Mouse (Mus musculus): ENCODE data around the gene Gm49450. TPM values are rescaled to one million over a fixed set of nuclear protein-coding genes. Genes with fewer than 3 reads are reported as not detected.
A peak's percentile ranks its signal among the peaks of the same experiment; 100 is the strongest.

The Gm49450 gene
- polyA plus RNA-seq, 1 experiment from 2014 or later = not detected

DNA sequence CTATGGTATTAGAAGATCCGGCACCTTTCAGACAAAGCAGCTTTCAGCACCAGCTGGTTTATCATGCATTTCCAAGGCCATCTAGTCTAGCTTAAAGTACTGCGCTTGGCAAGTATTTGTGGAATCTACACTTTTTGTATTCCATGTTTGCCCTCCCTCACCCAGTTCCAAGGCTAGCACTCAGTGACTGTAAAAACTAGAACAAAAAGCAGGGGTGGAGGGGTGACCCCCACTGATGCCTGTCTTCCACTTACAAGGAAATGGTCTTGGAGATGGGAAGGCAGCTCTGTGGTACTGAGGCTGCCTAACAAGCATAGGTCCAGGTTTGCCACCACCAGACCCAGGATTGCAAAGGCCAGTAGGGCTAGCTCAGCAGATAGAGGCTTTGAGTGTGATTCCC is 50.8 kb downstream of the Gm49450 start:
- peaks cover 33% of the 10 kb centered on the region for H3K27me3 ChIP-seq
- no peak for ATAC-seq (ENCODE audit: insufficient number of reproducible peaks, low FRiP score, low TSS enrichment, low read depth)
- no peak overlapping the region for H3K4me2 ChIP-seq
- H3K36me3 ChIP-seq = peaks cover 43% of the 10 kb centered on the region
- H3K27ac ChIP-seq = no peak overlapping the region
- H3K4me1 ChIP-seq = peaks cover 11% of the 10 kb centered on the region
- no peaks in the 10 kb centered on the region for H3K9me3 ChIP-seq
- H3K9ac ChIP-seq = no peak overlapping the region
- H3K4me3 ChIP-seq = no peak overlapping the region
- 90% methylated on average over 2 of the region's 2 CpGs for WGBS

DNA sequence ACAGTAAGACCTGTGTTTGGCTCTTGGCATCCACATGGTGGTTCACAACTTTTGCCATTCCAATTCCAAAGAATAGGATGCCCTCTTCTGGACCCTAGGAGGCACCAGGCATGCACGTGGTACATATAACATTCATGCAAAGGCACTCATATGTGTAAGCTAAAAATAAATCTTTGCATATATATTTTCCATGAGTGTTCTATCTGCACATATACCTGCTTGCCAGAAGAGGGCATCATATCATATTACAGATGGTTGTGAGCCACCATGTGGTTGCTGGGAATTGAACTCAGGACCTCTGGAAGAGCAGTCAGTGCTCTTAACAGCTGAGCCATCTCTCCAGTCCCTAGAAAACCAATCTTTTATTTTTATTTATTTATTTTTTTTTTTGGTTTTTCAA is 51.8 kb downstream of the Gm49450 start:
- H3K36me3 ChIP-seq = peaks cover 34% of the 10 kb centered on the region
- no peak for ATAC-seq (ENCODE audit: insufficient number of reproducible peaks, low FRiP score, low TSS enrichment, low read depth)
- no peak overlapping the region for H3K4me3 ChIP-seq
- no peak overlapping the region for H3K27ac ChIP-seq
- H3K9ac ChIP-seq = no peak overlapping the region
- peaks cover 44% of the 10 kb centered on the region for H3K27me3 ChIP-seq
- H3K4me2 ChIP-seq = no peak overlapping the region
- 69% methylated on average over 1 of the region's 1 CpGs for whole genome bisulfite sequencing
- no peaks in the 10 kb centered on the region for H3K9me3 ChIP-seq
- peaks cover 16% of the 10 kb centered on the region for H3K4me1 ChIP-seq

DNA sequence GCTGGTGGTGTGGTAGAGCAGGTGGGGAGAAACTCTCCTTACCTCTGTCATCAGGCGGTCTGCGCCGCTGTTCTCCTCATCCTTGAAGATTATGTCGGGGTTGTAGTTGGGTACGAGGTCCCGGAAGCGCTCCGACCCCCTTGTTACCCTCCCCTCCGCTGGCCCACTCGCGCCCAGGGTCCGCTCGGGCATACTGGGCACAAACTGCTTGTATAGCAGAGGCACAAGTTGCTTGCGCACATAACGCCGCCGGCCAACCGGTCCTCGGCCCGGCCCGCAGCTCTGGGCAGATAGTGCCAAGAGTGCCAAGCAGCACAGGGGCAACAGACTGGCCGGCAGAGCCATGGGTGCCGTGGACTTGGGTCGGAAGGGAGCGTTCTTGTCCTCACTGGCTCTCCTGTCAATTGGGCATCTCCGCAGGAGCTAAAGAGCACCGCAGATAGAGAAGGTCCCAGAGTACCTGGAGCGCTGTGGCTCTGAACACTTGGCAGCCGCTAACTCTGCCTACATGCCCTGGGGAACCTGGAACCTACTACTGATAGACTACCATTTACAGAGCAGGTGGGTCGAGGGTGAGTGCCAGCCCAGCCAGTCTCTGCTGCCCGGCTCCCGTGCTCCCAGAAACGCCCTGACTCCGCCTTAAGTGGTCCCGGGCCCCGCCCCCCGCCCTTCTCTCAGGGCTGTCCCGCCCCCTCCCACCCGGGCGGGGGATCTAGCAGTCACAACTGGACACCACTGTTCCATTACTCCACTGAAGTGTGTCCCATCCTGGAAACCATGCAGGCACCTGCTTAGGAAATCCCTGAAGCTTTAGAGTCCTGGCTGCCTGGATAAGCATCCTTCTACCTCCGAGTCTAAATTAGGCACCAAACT is 55.2 kb downstream of the Gm49450 start, which contains the start of gene Dhh:
Gene Dhh (minus strand): TSS at position 613 of the 873 bp plus-strand sequence.
- Histone ChIP-seq H3K4me3 (peak within 1 kb of the TSS; percentile 25), H3K4me1 (peaks cover 46% of the 10 kb centered on the region), H3K9me3 (no peaks in the 10 kb centered on the region), H3K27me3 (peaks cover 78% of the 10 kb centered on the region), H3K9ac (no peak within 1 kb of the TSS; the same call in 1 of the 2 replicates), H3K27ac (no peak within 1 kb of the TSS), H3K4me2 (peak within 1 kb of the TSS; percentile 37), H3K36me3 (peaks cover 4% of the 10 kb centered on the region)
- 2% methylated on average over 41 of the region's 41 CpGs for WGBS
- ATAC-seq (ENCODE audit: insufficient number of reproducible peaks, low FRiP score, low TSS enrichment, low read depth) = no peak

DNA sequence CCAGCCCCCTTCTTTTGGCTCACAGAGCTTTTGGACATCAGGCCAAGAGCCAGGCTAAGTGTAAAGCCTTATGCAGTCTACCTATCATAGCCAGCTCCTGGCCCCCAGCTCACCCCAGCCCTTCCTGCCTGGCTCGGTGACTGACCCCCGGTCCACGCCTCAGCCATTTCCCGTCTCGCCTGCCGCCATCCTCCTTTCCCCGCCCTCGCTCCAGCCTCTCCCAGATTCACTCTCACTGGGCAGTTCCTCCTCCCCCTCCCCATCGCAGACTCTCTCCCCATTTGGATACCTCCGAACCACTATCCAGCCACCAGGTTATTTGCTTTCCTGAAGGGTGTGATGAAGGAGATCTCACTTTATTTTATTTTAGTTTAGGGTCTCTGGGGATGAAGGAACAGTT is 55.9 kb downstream of the Gm49450 start:
- Histone ChIP-seq H3K4me2 (peak overlapping the region; percentile 37; the same call in 1 of the 2 replicates), H3K4me3 (peak overlapping the region; percentile 25), H3K27me3 (peaks cover 82% of the 10 kb centered on the region), H3K27ac (no peak overlapping the region), H3K4me1 (peaks cover 46% of the 10 kb centered on the region), H3K9ac (no peak overlapping the region), H3K36me3 (no peaks in the 10 kb centered on the region), H3K9me3 (no peaks in the 10 kb centered on the region)
- no peak for ATAC-seq (ENCODE audit: insufficient number of reproducible peaks, low FRiP score, low TSS enrichment, low read depth)
- WGBS = 4% methylated on average over 10 of the region's 10 CpGs

DNA sequence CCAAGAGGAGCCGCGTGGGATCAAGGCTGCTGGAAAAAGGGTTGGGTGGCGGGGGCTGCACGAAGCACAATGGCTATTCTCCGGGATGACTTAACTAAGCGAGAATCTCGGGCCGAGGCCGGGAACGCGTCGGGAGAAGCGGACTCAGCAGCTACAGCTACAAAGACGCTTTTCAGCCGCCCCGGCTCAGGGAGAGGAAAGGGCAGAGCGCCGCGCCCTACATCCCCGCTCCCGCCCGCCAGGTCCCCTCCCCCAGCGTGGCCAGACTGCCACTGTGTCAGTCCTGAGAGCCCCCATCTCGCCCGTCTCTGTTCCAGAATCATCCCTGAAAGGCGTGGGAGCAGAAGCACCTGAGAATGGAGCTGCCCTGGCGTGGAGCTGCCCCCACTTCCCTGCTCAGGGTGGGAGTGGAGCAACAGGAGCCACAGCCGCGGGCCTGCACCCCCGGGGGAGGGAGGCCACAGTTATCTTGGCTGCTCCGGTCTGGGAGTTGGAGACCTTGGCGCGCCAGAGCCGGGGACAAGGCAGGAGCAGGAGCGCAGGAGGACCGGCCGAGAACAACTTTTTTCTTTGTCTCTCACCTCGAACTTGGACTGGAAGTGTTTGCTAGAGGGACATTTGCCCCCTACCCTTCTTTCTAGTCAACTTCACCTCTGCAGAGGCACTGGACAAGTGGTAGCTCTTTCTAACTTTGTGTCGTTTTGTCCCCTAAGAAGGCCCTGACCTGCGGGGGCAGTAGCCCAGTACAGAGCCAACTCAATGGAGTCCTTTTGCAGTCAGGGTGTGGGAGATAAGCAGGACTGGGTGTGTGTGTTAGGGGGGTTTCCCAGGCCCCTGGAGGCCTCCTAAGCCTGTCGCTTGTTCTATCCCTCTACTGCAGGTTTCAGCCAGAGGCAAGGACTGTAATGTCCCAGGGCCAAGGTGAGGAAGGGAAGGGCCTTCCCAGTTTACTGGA is 57.4 kb downstream of the Gm49450 start:
- WGBS = 6% methylated on average over 41 of the region's 41 CpGs
- H3K4me1 ChIP-seq = peaks cover 50% of the 10 kb centered on the region
- no peaks in the 10 kb centered on the region for H3K9me3 ChIP-seq
- H3K4me2 ChIP-seq = peak overlapping the region; percentile 47
- peak overlapping the region; percentile 50 for H3K4me3 ChIP-seq
- peaks cover 91% of the 10 kb centered on the region for H3K27me3 ChIP-seq
- ATAC-seq (ENCODE audit: insufficient number of reproducible peaks, low FRiP score, low TSS enrichment, low read depth) = 0 out of 2 replicates have a peak, but pooled peaks have one; percentile 12
- H3K36me3 ChIP-seq = no peaks in the 10 kb centered on the region
- no peak overlapping the region for H3K9ac ChIP-seq
- no peak overlapping the region for H3K27ac ChIP-seq

DNA sequence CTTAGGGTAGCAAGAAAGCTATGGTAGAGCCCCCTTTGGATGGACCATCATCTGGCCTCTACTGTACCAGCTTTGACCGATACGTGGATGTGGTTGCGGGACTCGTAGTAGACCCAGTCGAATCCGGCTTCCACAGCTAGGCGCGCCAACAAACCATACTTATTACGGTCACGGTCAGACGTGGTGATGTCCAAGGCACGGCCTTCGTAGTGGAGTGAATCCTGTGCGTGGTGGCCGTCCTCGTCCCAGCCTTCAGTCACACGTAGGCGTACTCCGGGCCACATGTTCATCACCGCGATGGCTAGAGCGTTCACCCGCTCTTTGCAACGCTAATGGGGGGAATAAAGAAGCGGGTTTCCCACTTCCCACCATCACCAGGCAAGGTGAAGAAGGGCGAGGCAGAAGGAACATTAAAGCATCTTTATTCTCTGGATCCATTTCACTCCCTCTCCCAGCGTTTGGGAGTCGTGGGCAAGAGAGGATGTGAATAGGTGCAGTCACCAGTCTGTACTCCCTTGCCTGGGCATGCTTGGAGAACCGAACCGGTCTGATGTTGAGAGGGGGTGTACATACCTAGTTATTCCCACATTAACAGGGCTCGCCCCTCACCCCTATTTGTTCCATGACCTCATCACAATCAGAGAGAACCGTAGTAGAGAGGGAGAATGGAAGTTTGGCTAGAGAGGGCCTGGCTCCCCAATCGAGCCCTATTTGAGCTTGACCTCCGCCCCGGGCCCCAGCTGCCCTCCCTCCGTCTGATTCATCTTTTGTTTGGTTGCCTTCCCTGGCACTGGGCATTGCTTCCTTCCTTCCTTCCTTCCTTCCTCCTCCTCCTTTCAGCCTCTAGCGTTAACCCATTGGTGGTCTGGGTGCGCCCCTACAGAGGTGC is 58.4 kb downstream of the Gm49450 start:
- Histone ChIP-seq H3K4me3 (peak overlapping the region; percentile 50), H3K9ac (no peak overlapping the region), H3K36me3 (no peaks in the 10 kb centered on the region), H3K27me3 (peaks cover 82% of the 10 kb centered on the region), H3K27ac (no peak overlapping the region), H3K4me1 (peaks cover 50% of the 10 kb centered on the region), H3K4me2 (peak overlapping the region; percentile 98), H3K9me3 (no peaks in the 10 kb centered on the region)
- ATAC-seq (ENCODE audit: insufficient number of reproducible peaks, low FRiP score, low TSS enrichment, low read depth) = peak; percentile 9; the same call in 1 of the 2 replicates
- 8% methylated on average over 38 of the region's 38 CpGs for WGBS

DNA sequence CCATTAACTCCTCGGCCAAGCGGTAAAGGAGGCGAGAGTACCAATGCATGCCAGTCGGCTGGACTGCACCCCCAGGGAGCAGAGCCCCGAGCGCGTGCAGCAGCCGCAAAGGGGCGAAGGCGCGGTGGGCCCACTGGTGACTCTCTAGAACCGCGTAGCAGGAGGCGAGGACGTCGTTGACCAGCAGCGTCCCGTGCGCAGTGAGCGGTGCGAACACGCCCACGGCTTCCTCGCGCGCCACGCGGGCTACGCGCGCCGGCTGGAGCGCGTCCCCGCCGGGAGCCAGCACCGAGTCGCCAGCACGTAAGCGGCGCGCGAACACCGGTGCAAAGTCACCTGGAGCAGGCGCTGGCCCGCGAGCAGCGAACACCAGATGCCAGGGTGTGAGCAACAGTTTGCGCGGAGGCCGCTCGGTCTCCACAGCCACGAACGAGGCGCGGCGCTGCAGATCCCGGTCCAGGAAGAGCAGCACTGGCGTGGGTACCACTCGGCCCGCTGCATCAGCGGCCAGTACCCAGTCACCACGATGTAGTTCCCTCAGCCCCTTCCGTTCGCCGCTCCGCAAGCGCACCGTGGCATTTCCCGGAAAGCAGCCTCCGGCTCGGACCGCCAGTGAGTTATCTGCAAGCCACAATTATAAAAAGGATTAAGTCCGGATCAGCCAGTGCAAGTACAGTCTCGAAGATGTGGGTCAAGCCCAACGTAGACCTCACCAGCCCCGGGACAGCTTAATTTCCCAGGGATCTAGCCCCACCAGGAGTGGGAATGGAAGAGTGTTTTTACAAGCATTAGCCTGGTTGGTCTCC is 59.2 kb downstream of the Gm49450 start, which contains the start of gene Rhebl1:
Gene Rhebl1 (minus strand): TSS at position 601 of the 806 bp plus-strand sequence.
- H3K4me2 ChIP-seq = peak within 1 kb of the TSS; percentile 98
- H3K36me3 ChIP-seq = no peaks in the 10 kb centered on the region
- ATAC-seq (ENCODE audit: insufficient number of reproducible peaks, low FRiP score, low TSS enrichment, low read depth) = no peak
- peak within 1 kb of the TSS; percentile 39 for H3K9ac ChIP-seq
- peaks cover 74% of the 10 kb centered on the region for H3K27me3 ChIP-seq
- H3K27ac ChIP-seq = no peak within 1 kb of the TSS
- H3K4me1 ChIP-seq = peaks cover 50% of the 10 kb centered on the region
- peak within 1 kb of the TSS; percentile 50 for H3K4me3 ChIP-seq
- H3K9me3 ChIP-seq = no peaks in the 10 kb centered on the region
- under 1% methylated on average over 77 of the region's 77 CpGs for whole genome bisulfite sequencing

DNA sequence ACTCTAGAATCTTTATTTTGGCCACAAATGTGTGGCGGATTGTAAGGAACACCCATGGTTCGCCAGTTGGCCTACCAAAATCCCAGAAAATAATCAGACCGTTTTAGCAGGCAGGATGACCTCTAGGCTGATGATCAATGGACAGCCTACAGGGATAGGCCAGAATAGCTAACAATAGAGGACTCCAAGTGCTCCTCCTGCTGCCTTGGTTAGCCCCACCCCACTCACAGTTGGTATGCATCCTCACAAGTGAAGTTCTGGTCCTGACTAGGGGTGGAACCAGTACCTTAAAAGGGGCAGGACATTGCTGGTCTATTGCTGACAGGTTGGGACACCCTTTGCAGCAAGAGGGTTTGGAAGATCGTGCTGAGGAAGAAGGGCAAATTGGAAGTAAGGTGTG is 60.3 kb downstream of the Gm49450 start:
- Histone ChIP-seq H3K4me1 (peaks cover 43% of the 10 kb centered on the region), H3K4me3 (no peak overlapping the region), H3K9ac (no peak overlapping the region), H3K27ac (no peak overlapping the region), H3K9me3 (no peaks in the 10 kb centered on the region), H3K27me3 (peaks cover 63% of the 10 kb centered on the region), H3K36me3 (no peaks in the 10 kb centered on the region), H3K4me2 (no peak overlapping the region)
- WGBS = 56% methylated on average over 4 of the region's 4 CpGs
- ATAC-seq (ENCODE audit: insufficient number of reproducible peaks, low FRiP score, low TSS enrichment, low read depth) = no peak

DNA sequence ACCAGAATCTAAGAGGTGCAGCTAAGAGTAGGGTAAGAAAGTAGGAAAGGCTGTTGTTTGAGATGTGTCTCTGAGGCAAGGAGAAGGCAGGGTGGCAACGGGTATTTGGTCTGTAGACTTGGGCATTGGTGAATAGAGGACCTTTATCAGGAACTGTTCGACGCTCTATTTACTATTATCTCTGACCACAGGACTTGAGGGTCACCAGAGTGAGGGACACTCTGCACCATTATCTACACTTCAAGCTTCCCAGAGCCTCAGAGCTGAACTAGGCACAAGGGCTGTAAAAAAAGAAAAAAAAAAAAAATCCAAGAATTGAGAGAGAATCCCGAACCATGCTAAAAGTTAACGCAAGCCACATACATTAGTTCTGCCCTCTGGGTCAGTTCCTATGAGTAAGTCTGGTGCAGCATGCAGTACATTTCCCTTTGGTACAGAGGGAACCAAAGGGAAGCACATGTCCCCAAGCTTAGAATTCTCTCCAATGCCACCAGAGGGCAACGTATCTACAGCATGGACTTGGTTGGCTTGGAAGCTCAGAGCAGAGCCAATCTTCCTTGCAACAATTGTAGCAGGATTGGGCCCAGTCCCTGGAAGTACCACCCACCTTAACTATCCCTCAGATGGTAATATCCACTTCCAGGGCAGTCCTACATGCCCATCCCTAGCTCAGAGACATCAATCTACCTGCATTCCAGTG is 61.3 kb downstream of the Gm49450 start:
- no peak overlapping the region for H3K4me2 ChIP-seq
- no peak for ATAC-seq (ENCODE audit: insufficient number of reproducible peaks, low FRiP score, low TSS enrichment, low read depth)
- no peak overlapping the region for H3K4me3 ChIP-seq
- no peaks in the 10 kb centered on the region for H3K36me3 ChIP-seq
- peaks cover 53% of the 10 kb centered on the region for H3K27me3 ChIP-seq
- no peak overlapping the region for H3K9ac ChIP-seq
- no peaks in the 10 kb centered on the region for H3K9me3 ChIP-seq
- WGBS = 42% methylated on average over 6 of the region's 6 CpGs
- no peak overlapping the region for H3K27ac ChIP-seq
- peaks cover 34% of the 10 kb centered on the region for H3K4me1 ChIP-seq

DNA sequence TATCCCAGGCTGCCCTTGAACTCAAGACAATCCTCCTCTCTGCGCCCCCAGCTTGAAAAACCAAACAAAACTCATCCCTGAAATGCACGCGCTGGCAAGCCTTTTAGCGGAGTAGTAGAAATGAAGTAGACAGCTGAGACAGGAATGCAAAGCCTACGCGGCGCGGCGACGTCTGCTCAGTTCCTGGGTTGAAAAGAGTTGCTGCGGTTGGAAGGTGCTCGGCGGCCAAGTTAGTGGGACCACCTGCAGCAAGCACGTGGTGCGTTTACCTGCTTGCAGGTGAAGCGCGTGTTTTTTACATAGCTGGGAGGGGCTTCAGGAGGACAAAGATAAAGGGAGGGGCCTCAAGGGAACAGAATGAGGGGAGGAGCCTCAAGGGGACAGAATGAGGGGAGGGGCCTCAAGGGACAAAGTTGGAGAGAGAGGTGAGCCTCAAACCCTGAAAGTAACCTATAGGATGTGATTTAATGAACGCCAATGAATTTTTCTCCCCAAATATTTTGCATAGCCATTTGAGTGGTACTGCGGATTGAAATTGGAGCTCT is 62.1 kb downstream of the Gm49450 start:
- Histone ChIP-seq H3K9ac (no peak overlapping the region), H3K9me3 (no peaks in the 10 kb centered on the region), H3K4me2 (peak overlapping the region; percentile 17), H3K27ac (no peak overlapping the region), H3K27me3 (peaks cover 46% of the 10 kb centered on the region), H3K4me1 (peaks cover 33% of the 10 kb centered on the region), H3K36me3 (no peaks in the 10 kb centered on the region), H3K4me3 (0 out of 2 replicates have a peak overlapping the region, but pooled peaks have one; percentile 15)
- 12% methylated on average over 19 of the region's 19 CpGs for WGBS
- no peak for ATAC-seq (ENCODE audit: insufficient number of reproducible peaks, low FRiP score, low TSS enrichment, low read depth)
